Mouse (Mus musculus): ENCODE measurements around the gene Dnaaf1. TPM values are rescaled to one million over a fixed set of nuclear protein-coding genes. Genes with fewer than 3 reads are reported as not detected.

The Dnaaf1 gene
- total RNA-seq, 2 experiments from 2014 or later: not detected

GRCm38 (mm10) chr8:119644981-119645597 is 70.1 kb downstream of the Dnaaf1 start:
- no peak for DNase-seq (ENCODE audit: low spot score in 2 of 2)

GRCm38 (mm10) chr8:119646197-119646596 is 71.2 kb downstream of the Dnaaf1 start:
- DNase-seq (ENCODE audit: low spot score in 2 of 2): no peak

DNA sequence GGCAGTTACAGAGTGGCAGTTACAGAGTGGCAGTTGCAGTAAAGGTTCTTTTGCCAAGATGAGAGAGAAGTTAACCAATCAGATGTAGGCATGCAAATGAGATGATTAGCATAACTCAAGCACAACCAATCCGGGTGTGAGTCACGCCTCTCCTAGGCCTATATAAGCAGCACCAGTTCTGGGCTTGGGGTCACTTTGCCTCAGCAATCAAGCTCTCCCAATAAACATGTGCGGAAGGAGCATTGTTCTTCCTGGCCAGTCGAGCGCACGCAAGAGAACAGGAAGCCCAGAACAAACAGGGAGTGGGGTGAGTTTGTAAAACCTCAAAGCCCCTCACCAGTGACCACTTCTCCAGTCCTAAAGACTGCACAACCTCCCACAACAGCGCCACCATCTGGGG is 71.8 kb downstream of the Dnaaf1 start:
- DNase-seq (ENCODE audit: low spot score in 2 of 2): no peak

Other genes starting within 250 kb of the Dnaaf1 start
- gene Hsbp1, start 230.7 kb upstream of the Dnaaf1 start, total RNA-seq (2021): 100 to 1,000 TPM; 189 to 201 TPM
- 10 to 100 TPM; 51.7 to 57.8 TPM for gene Mlycd, start 180.4 kb upstream of the Dnaaf1 start, total RNA-seq (2021)
- 100 to 1,000 TPM; 161 to 218 TPM for gene Osgin1, start 141.1 kb upstream of the Dnaaf1 start, total RNA-seq (2021)
- 1 to 10 TPM; 6.2 to 8.6 TPM for gene Necab2, start 128.5 kb upstream of the Dnaaf1 start, total RNA-seq (2021)
- not detected for gene Slc38a8, start 73.5 kb upstream of the Dnaaf1 start, total RNA-seq (2021)
- 10 to 100 TPM; 74.1 to 93.5 TPM for gene Mbtps1, start 16.5 kb upstream of the Dnaaf1 start, total RNA-seq (2021)
- gene Hsdl1, start 52 bp upstream of the Dnaaf1 start, total RNA-seq (2021): 10 to 100 TPM; 22.3 to 45.4 TPM
- 10 to 100 TPM; 11.9 to 15.5 TPM for gene Taf1c, start 30.0 kb downstream of the Dnaaf1 start, total RNA-seq (2021)
- gene Adad2, start 37.5 kb downstream of the Dnaaf1 start, total RNA-seq (2021): not detected
- under 1 TPM; 0.60 to 0.61 TPM for gene Kcng4, start 60.4 kb downstream of the Dnaaf1 start, total RNA-seq (2021)
- gene Wfdc1, start 91.1 kb downstream of the Dnaaf1 start, total RNA-seq (2021): 10 to 100 TPM in 1 of 2 experiments, 1 to 10 TPM in 1; 8.9 to 12.2 TPM
- under 1 TPM; 0.13 to 0.56 TPM for gene Atp2c2, start 124.8 kb downstream of the Dnaaf1 start, total RNA-seq (2021)
- gene Tldc1, start 203.2 kb downstream of the Dnaaf1 start, total RNA-seq (2021): 1 to 10 TPM; 8.4 to 9.7 TPM

Data from adrenal gland, adult 18-20 months (tissue).